Mouse (Mus musculus): ENCODE data around the gene Olfr710.
"Not testable (repeated sequence)": the region's sequence is repeated elsewhere in the genome, so short reads cannot be mapped to it uniquely, and the experiment has no call there.

The Olfr710 gene

GRCm38 (mm10) chr7:106948212-106948611 lies at the start of gene Olfr710:
Gene Olfr710 (minus strand): TSS chr7:106948312.
- DNase-seq (ENCODE audit: low spot score): no peak

GRCm38 (mm10) chr7:106985236-106985635 lies 37.1 kb upstream of the Olfr710 start:
- DNase-seq (ENCODE audit: low spot score): no peak

- no peak for DNase-seq (ENCODE audit: low spot score)
Observed at GRCm38 (mm10) chr7:106975353-106975752, 27.2 kb upstream of the Olfr710 start, which contains the start of gene Olfr711. Gene Olfr711 (minus strand): TSS chr7:106975453.

- DNase-seq (ENCODE audit: low spot score): not testable (repeated sequence)
Observed at GRCm38 (mm10) chr7:106967503-106967902, 19.4 kb upstream of the Olfr710 start.

GRCm38 (mm10) chr7:106963837-106964236 lies 15.7 kb upstream of the Olfr710 start, which contains the start of gene Olfr6:
Gene Olfr6 (minus strand): TSS chr7:106963937.
- DNase-seq (ENCODE audit: low spot score): no peak

- DNase-seq (ENCODE audit: low spot score): no peak
Observed at GRCm38 (mm10) chr7:106932119-106932518, 16.0 kb downstream of the Olfr710 start, which contains the start of gene Olfr709-ps1. Gene Olfr709-ps1 (minus strand): TSS chr7:106932219.

- not testable (repeated sequence) for DNase-seq (ENCODE audit: low spot score)
Observed at GRCm38 (mm10) chr7:106920961-106921360, 27.2 kb downstream of the Olfr710 start.

- DNase-seq (ENCODE audit: low spot score): no peak
Observed at GRCm38 (mm10) chr7:106907676-106908075, 40.4 kb downstream of the Olfr710 start, which contains the start of gene Olfr1532-ps1. Gene Olfr1532-ps1 (plus strand): TSS chr7:106908001.

- DNase-seq (ENCODE audit: low spot score): not testable (repeated sequence)
Observed at GRCm38 (mm10) chr7:106901141-106901540, 47.0 kb downstream of the Olfr710 start, which contains the start of gene Olfr707. Gene Olfr707 (minus strand): TSS chr7:106901241.

All from layer of hippocampus, adult 11-12 months (tissue).